Mouse (Mus musculus) small intestine, adult 2 months (tissue): ENCODE measurements at regions not wholly inside any gene's neighbourhood (a gene's known extent, or its start where the extent isn't known, plus 50 kb on each side); places are given as distances from the start of the nearest gene placed in this dataset.

Experiments used
- CTCF ChIP-seq: fragments of 200-500 bp; IDR thresholded peaks from 2 replicates; pipeline ENCODE4 v1.5.1; 2012; ENCODE audit warnings: low read depth, mild to moderate bottlenecking, control low read depth, inconsistent platforms, low read length, moderate library complexity, mixed read lengths; ENCODE audit not compliant: insufficient replicate concordance, insufficient read length; ENCODE audit errors: extremely low read depth
- POLR2A ChIP-seq: fragments of 200-500 bp; IDR thresholded peaks from 2 replicates; pipeline ENCODE4 v1.6.1; 2012; ENCODE audit warnings: low read depth, mild to moderate bottlenecking, control low read depth, inconsistent platforms, low read length, moderate library complexity

GRCm38 (mm10) chr2:166398774-166399139 lies 243.3 kb upstream of the Sulf2 start:
- no peak for TF ChIP-seq CTCF
- TF ChIP-seq POLR2A = no peak
